Mouse (Mus musculus): ENCODE measurements around the gene Sh3tc1. TPM values are rescaled to one million over a fixed set of nuclear protein-coding genes. Genes with fewer than 3 reads are reported as not detected.

Sh3tc1 gene
- polyA plus RNA-seq, 1 experiment from 2014 or later, result 11.3 TPM

GRCm38 (mm10) chr5:35770891-35771663 is 31.3 kb upstream of the Sh3tc1 start:
- Histone ChIP-seq H3K4me3 (ENCODE audit: low read length) (no peak overlapping the region), H3K9me3 (ENCODE audit: control insufficient read depth, low read length) (no peaks in the 10 kb centered on the region), H3K27ac (ENCODE audit: low read depth, low read length) (no peak overlapping the region), H3K4me2 (replicated peaks; ENCODE audit: low read depth, low read length) (no peak overlapping the region), H3K27me3 (ENCODE audit: control insufficient read depth, insufficient read depth, low read length) (no peaks in the 10 kb centered on the region), H3K9ac (ENCODE audit: low read depth, low read length) (no peak overlapping the region), H3K4me1 (ENCODE audit: control insufficient read depth, insufficient read depth, low read length) (peaks cover 10% of the 10 kb centered on the region), H3K36me3 (ENCODE audit: control insufficient read depth, insufficient read depth, low read length) (no peaks in the 10 kb centered on the region)
- WGBS, result 51% methylated on average over 14 of the region's 14 CpGs
- ATAC-seq (ENCODE audit: low FRiP score, low TSS enrichment), result no peak

- no peak overlapping the region for H3K27ac ChIP-seq (ENCODE audit: low read depth, low read length)
- H3K9ac ChIP-seq (ENCODE audit: low read depth, low read length), result no peak overlapping the region
- 93% methylated on average over 2 of the region's 2 CpGs for WGBS
- no peaks in the 10 kb centered on the region for H3K27me3 ChIP-seq (ENCODE audit: control insufficient read depth, insufficient read depth, low read length)
- ATAC-seq (ENCODE audit: low FRiP score, low TSS enrichment), result no peak
- no peaks in the 10 kb centered on the region for H3K9me3 ChIP-seq (ENCODE audit: control insufficient read depth, low read length)
- H3K4me2 ChIP-seq (replicated peaks; ENCODE audit: low read depth, low read length), result no peak overlapping the region
- peaks cover 10% of the 10 kb centered on the region for H3K4me1 ChIP-seq (ENCODE audit: control insufficient read depth, insufficient read depth, low read length)
- H3K36me3 ChIP-seq (ENCODE audit: control insufficient read depth, insufficient read depth, low read length), result no peaks in the 10 kb centered on the region
- H3K4me3 ChIP-seq (ENCODE audit: low read length), result no peak overlapping the region
Measured at GRCm38 (mm10) chr5:35770246-35770645, 30.5 kb upstream of the Sh3tc1 start.

- Histone ChIP-seq H3K9ac (ENCODE audit: low read depth, low read length) (no peak overlapping the region), H3K9me3 (ENCODE audit: control insufficient read depth, low read length) (no peaks in the 10 kb centered on the region), H3K36me3 (ENCODE audit: control insufficient read depth, insufficient read depth, low read length) (no peaks in the 10 kb centered on the region), H3K4me3 (ENCODE audit: low read length) (no peak overlapping the region), H3K4me1 (ENCODE audit: control insufficient read depth, insufficient read depth, low read length) (peaks cover 10% of the 10 kb centered on the region), H3K27me3 (ENCODE audit: control insufficient read depth, insufficient read depth, low read length) (no peaks in the 10 kb centered on the region), H3K27ac (ENCODE audit: low read depth, low read length) (no peak overlapping the region), H3K4me2 (replicated peaks; ENCODE audit: low read depth, low read length) (no peak overlapping the region)
- no peak for ATAC-seq (ENCODE audit: low FRiP score, low TSS enrichment)
- WGBS, result 84% methylated on average over 7 of the region's 7 CpGs
Measured at GRCm38 (mm10) chr5:35768997-35769396, 29.2 kb upstream of the Sh3tc1 start.

GRCm38 (mm10) chr5:35768525-35768924 is 28.7 kb upstream of the Sh3tc1 start:
- ATAC-seq (ENCODE audit: low FRiP score, low TSS enrichment), result no peak
- no peaks in the 10 kb centered on the region for H3K36me3 ChIP-seq (ENCODE audit: control insufficient read depth, insufficient read depth, low read length)
- no peak overlapping the region for H3K4me2 ChIP-seq (replicated peaks; ENCODE audit: low read depth, low read length)
- WGBS, result 77% methylated on average over 3 of the region's 3 CpGs
- H3K4me3 ChIP-seq (ENCODE audit: low read length), result no peak overlapping the region
- no peaks in the 10 kb centered on the region for H3K27me3 ChIP-seq (ENCODE audit: control insufficient read depth, insufficient read depth, low read length)
- no peaks in the 10 kb centered on the region for H3K9me3 ChIP-seq (ENCODE audit: control insufficient read depth, low read length)
- H3K27ac ChIP-seq (ENCODE audit: low read depth, low read length), result no peak overlapping the region
- H3K9ac ChIP-seq (ENCODE audit: low read depth, low read length), result no peak overlapping the region
- peaks cover 5% of the 10 kb centered on the region for H3K4me1 ChIP-seq (ENCODE audit: control insufficient read depth, insufficient read depth, low read length)

GRCm38 (mm10) chr5:35765909-35766308 is 26.1 kb upstream of the Sh3tc1 start:
- no peaks in the 10 kb centered on the region for H3K4me1 ChIP-seq (ENCODE audit: control insufficient read depth, insufficient read depth, low read length)

GRCm38 (mm10) chr5:35762850-35763249 is 23.1 kb upstream of the Sh3tc1 start:
- 69% methylated on average over 10 of the region's 10 CpGs for WGBS
- H3K27me3 ChIP-seq (ENCODE audit: control insufficient read depth, insufficient read depth, low read length), result peaks cover 26% of the 10 kb centered on the region
- ATAC-seq (ENCODE audit: low FRiP score, low TSS enrichment), result no peak
- H3K4me2 ChIP-seq (replicated peaks; ENCODE audit: low read depth, low read length), result no peak overlapping the region
- H3K9ac ChIP-seq (ENCODE audit: low read depth, low read length), result no peak overlapping the region
- H3K4me1 ChIP-seq (ENCODE audit: control insufficient read depth, insufficient read depth, low read length), result 0 out of 2 replicates have a peak, but pooled peaks cover 3% of the 10 kb centered on the region
- no peak overlapping the region for H3K27ac ChIP-seq (ENCODE audit: low read depth, low read length)
- no peak overlapping the region for H3K4me3 ChIP-seq (ENCODE audit: low read length)
- H3K36me3 ChIP-seq (ENCODE audit: control insufficient read depth, insufficient read depth, low read length), result no peaks in the 10 kb centered on the region
- H3K9me3 ChIP-seq (ENCODE audit: control insufficient read depth, low read length), result no peaks in the 10 kb centered on the region

More at GRCm38 (mm10) chr5:35765909-35766308, 26.1 kb upstream of the Sh3tc1 start:
- no peak overlapping the region for H3K4me3 ChIP-seq (ENCODE audit: low read length)
- no peak overlapping the region for H3K4me2 ChIP-seq (replicated peaks; ENCODE audit: low read depth, low read length)
- WGBS, result 84% methylated on average over 6 of the region's 6 CpGs
- no peak overlapping the region for H3K9ac ChIP-seq (ENCODE audit: low read depth, low read length)
- H3K27me3 ChIP-seq (ENCODE audit: control insufficient read depth, insufficient read depth, low read length), result no peaks in the 10 kb centered on the region
- no peaks in the 10 kb centered on the region for H3K36me3 ChIP-seq (ENCODE audit: control insufficient read depth, insufficient read depth, low read length)
- no peaks in the 10 kb centered on the region for H3K9me3 ChIP-seq (ENCODE audit: control insufficient read depth, low read length)
- no peak; the same call in 1 of the 2 replicates for ATAC-seq (ENCODE audit: low FRiP score, low TSS enrichment)
- H3K27ac ChIP-seq (ENCODE audit: low read depth, low read length), result no peak overlapping the region

- Histone ChIP-seq H3K27me3 (ENCODE audit: control insufficient read depth, insufficient read depth, low read length) (peaks cover 28% of the 10 kb centered on the region), H3K9me3 (ENCODE audit: control insufficient read depth, low read length) (no peaks in the 10 kb centered on the region), H3K36me3 (ENCODE audit: control insufficient read depth, insufficient read depth, low read length) (no peaks in the 10 kb centered on the region), H3K27ac (ENCODE audit: low read depth, low read length) (no peak overlapping the region), H3K4me3 (ENCODE audit: low read length) (no peak overlapping the region), H3K9ac (ENCODE audit: low read depth, low read length) (no peak overlapping the region), H3K4me2 (replicated peaks; ENCODE audit: low read depth, low read length) (no peak overlapping the region), H3K4me1 (ENCODE audit: control insufficient read depth, insufficient read depth, low read length) (0 out of 2 replicates have a peak, but pooled peaks cover 3% of the 10 kb centered on the region)
- ATAC-seq (ENCODE audit: low FRiP score, low TSS enrichment), result no peak
- WGBS, result 59% methylated on average over 5 of the region's 5 CpGs
Measured at GRCm38 (mm10) chr5:35762388-35762787, 22.6 kb upstream of the Sh3tc1 start.

GRCm38 (mm10) chr5:35761323-35761722 is 21.5 kb upstream of the Sh3tc1 start:
- Histone ChIP-seq H3K27ac (ENCODE audit: low read depth, low read length) (no peak overlapping the region), H3K9me3 (ENCODE audit: control insufficient read depth, low read length) (no peaks in the 10 kb centered on the region), H3K36me3 (ENCODE audit: control insufficient read depth, insufficient read depth, low read length) (no peaks in the 10 kb centered on the region), H3K9ac (ENCODE audit: low read depth, low read length) (no peak overlapping the region), H3K4me3 (ENCODE audit: low read length) (no peak overlapping the region), H3K4me2 (replicated peaks; ENCODE audit: low read depth, low read length) (no peak overlapping the region), H3K4me1 (ENCODE audit: control insufficient read depth, insufficient read depth, low read length) (0 out of 2 replicates have a peak, but pooled peaks cover 6% of the 10 kb centered on the region), H3K27me3 (ENCODE audit: control insufficient read depth, insufficient read depth, low read length) (peaks cover 36% of the 10 kb centered on the region)
- ATAC-seq (ENCODE audit: low FRiP score, low TSS enrichment), result no peak
- 83% methylated on average over 5 of the region's 5 CpGs for WGBS

Measured in kidney, embryonic 14.5 days (tissue).